Mouse (Mus musculus) E14TG2a.4 (cell line): Measurements from ENCODE around the gene Ugt3a1.

Experiments
- CTCF ChIP-seq: conservative IDR thresholded peaks from 2 replicates; pipeline ENCODE4 v1.5.1; 2014; ENCODE audit warnings: low read length
- NANOG ChIP-seq: IDR thresholded peaks from 2 replicates; pipeline ENCODE4 v1.6.1; 2014; ENCODE audit warnings: borderline replicate concordance, low read length, mixed read lengths
- POU5F1 ChIP-seq: IDR thresholded peaks from 2 replicates; pipeline ENCODE4 v1.6.1; 2014; ENCODE audit warnings: low read length, borderline replicate concordance

GRCm38 (mm10) chr15:9334596-9334995, 57.9 kb downstream of the Ugt3a1 start:
- TF ChIP-seq CTCF (no peak), NANOG (no peak), POU5F1 (no peak)
